Mouse (Mus musculus): ENCODE measurements around the gene Plpp7.
A peak's percentile ranks its signal among the peaks of the same experiment; 100 is the strongest.

The Plpp7 gene

DNA sequence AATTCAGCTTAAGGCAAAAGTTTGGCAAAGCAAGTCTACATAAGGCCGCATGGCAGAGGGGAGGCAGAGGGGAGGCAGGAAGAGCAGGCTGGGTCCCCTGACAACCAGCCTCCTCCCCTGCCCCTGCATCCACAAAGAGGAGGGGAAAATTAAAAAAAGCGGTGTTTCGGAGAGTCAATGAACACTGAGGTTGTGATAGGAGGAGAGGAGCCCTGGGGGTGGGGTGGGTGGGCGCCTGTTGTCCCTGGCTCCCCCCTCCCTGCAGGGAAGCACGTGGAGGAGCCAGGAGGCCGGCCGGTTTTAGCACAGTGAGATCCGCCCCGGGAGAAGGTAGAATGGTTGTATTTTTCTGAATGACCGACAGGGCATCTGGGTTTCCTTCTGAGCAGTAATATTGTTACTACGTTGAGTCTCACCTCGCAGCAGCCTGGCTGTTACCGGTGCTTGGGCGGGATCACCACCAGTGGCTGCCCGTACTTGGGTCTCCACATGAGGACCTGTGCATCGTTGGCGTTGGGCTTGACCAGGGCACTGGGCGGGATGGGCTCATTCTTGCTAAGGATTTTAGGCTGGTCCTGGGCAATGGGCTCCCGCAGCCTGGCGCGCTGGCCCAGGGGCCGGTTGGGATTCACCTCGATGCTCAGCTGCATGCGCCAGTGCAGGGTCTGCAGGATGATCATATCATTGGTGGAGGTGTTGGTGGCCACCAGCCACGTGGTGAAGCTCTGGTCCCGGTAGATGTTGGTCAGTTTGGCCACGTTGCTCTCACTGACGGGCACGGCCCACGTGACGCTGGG, 26.3 kb upstream of the Plpp7 start:
- DNase-seq (ENCODE audit: low spot score in 2 of 2): no peak

DNA sequence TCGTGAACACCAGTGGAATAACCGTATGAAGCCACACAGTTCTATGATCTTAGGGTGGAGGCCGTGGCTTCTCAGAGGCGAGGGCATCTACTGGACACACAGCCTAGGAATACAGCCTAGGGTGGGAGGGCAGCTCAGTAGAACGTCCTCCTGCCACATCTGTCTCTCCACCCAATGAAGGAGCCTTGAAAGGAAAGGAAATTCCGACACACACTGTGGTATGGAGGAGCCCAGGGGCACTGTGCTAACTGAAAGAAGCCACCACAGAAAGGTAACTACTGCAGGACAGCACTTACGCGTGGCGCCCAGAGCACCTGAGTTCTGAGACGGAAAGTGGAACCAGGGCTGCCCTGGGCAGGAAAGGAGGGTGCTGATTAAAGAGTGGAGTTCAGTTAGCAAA, 24.6 kb upstream of the Plpp7 start:
- no peak for DNase-seq (ENCODE audit: low spot score in 2 of 2)

DNA sequence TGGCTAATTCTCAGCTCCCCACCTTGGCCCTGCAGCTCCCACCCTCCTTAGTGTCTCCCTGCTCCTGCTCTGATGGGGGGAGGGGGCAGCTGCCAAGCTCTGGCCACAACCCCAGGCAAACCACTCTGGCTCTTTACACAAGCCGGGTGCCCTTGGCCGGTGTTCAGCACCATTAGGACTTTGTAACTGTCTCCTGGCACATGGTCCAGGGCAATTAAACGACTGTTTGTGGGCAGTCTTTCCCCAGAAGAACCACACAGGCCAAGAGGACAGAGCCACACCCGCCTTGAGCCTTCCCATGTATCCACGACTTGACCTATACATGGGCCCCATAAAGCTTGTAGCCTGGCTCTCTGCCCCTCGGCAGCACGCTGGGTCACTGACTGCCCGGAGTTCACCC, 20.9 kb upstream of the Plpp7 start:
- no peak for DNase-seq (ENCODE audit: low spot score in 2 of 2)

DNA sequence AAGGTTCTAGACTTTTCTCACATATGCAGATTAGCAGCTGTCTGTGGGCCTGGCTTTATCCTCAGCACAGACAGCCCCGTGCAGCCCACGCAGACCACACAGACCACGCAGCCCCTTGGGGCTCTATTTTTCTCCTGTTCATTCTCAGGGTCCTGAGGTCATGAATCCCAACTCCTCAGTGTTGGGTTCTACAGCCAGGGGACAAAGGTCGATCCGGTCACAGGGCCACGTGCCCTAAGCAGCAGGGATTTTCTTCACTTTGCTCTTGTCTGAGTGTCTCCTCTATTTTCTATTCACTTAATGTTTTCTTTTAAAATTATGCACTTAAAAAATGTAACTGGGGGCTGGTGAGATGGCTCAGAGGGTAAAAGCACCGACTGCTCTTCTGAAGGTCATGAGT, 20.0 kb upstream of the Plpp7 start:
- DNase-seq (ENCODE audit: low spot score in 2 of 2): no peak

DNA sequence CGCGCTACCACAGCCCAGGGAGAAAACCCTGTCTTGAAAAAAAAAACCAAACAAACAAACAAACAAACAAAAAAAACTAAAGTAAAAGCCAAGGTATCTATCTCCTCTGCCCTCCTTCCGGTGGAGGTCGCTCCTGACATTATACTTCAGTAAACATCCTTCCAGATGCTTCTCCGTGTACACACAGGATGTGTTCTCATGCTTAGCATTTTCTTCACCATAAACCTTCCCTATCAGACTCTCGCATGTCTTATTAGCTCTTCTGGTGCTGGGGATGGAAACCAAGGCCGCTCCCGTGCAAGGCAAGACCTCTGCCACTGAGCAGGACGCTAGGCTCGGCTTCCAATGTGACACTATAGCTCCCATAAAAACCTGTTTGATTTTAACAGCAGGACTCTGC, 17.6 kb upstream of the Plpp7 start:
- DNase-seq (ENCODE audit: low spot score in 2 of 2): no peak

DNA sequence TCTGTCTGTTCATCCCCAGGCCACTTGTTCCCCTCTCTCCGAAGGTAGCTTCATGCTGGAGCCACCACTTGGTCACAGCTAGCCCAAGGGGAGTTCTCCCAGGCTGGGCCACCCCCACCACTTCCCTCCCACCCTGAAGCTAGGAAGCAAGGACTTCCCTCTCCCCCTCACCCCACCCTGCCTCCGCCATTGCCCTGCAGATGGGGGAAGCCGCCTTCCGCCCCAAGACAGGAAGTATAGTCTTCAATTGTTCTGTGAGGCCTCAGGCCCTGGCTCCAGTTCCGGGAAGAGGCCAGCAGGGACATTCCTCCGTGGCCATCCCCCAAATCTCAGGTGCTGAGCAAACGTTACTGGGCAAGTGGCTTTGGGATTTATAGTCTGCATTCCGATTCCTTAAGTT, 16.8 kb upstream of the Plpp7 start:
- DNase-seq (ENCODE audit: low spot score in 2 of 2): peak; percentile 73 to 75

DNA sequence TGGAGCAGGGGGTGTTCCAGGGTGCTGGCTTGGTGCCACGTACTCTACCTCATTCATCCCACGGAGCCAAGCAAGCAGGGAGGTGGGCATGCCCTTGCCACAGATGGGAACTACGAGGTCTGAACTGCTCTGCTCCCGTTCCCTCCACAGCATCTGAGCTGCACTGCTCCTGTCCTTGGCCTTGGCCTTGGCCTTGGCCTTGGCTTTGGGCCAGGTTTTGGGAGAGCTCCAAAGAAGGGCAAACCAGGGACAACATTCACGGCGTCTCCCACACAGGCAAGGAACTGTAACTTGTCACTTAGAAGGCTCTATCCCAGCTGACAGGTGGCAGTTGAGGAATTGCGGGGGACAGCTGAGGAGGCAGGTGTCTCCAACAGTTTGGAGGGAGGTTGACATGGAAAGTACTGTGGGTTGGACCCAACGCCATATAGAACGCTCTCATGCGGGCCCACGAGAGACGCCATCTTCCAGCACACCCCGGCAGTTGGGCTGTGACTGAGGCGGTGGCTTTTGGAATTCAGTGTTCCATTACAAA, 16.1 kb upstream of the Plpp7 start:
- DNase-seq (ENCODE audit: low spot score in 2 of 2): no peak

DNA sequence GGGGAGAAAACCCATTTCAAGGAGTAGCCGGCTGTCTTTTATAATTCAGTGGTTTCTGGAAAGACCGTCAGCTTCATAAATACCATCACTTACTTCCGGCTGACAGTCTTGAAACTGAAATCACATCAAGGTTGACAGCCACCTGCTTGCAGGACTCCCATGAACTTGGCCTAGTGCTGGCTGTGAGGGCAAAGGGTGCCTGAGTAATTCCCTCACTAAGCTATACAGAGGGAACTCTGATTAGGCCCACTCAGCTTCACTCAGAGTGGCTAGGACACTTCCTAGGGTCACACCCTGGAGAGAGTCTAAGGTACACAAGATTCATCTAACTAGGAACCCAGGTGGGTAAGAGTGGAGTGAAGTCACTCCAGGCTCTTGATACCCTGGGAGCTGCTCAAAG, 14.6 kb upstream of the Plpp7 start:
- DNase-seq (ENCODE audit: low spot score in 2 of 2): peak in 1 of 2 experiments; percentile 24

DNA sequence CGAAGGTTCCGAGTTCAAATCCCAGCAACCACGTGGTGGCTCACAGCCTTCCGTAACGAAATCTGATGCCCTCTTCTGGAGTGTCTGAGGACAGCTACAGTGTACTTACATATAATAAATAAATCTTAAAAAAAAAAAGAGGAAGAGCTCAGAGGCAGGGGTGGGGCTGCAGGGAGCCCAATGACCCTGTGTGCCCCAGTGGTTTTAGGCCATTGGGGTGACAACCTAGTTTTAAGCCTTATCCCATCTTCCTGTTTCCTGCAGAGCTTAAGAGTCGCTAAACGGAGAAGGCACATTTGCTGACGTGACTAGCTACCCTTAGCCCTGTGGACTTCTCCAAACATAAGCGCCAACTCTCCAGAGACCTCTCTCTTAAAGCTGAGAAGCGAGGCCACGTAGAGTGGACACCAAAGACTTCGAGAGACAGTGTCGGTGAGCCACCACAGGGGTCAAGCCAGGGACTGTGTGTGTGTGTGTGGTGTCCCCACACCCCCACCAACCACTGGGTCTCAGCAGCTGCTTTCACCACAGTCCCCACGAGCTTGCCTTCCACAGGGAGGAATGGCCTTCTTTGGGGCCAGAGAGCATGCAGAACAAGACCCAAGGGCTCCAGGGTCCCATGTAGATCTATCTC, 13.9 kb upstream of the Plpp7 start:
- peak; percentile 54 to 66 for DNase-seq (ENCODE audit: low spot score in 2 of 2)

DNA sequence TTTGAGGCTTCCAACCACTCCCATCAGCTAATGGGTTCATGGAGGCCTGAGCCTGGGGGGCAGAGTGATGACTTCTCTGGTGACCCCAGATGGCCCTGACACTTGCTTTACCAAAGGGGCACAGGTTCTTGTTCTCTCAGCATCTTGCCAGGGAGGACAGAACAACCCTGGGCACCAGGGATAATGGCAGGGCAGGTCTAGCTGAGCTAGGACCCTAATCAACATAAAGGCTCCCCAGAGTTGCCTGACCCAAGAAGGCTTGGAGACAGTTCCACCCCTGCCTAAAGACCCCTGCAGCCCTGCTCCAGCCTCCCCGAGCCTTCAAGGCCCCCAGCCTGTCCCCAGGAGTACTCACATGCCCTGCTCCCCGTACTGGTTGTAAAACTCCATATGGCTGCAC, 13.1 kb upstream of the Plpp7 start:
- DNase-seq (ENCODE audit: low spot score in 2 of 2): no peak

DNA sequence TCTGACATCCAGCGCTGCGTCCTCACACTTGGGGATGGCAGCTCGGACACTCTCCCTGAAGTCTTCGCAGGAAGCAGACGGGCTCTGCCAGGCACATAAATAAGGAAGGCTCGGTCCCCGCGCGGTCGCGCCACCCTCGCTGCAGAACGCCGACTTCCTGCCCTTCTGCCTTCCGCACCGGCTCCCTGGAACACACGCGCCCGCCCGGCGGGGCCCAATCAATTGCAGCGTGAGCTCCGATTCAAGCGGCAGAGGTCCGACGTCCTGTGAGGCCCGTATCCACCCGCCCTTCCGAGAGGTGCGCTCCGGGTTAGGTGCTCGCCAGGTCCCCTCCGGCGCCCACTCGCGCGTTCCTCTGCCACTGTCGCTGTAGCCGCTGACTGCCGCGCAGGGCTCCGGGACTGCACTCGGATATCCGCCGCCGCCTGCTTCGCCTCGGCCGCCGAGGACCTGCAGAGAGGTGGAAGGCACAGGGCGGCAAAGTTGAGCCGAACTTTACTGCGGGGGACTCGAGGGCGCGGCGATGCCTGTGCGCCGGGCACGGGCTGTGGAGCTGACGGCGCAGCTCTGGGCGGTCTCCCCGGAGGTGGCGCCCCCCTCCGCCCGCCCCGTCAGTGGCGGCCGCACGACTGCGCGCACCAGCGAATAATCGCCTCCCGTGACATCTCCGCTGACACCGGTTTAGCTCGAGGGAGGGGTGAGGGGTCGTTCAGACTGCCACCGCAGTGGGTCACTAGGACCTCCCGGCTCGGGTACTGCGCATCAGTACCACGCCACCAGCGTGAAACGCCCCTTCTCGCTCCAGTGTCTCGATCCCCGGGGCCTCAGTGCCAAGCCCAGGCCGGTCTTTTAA, 11.9 kb upstream of the Plpp7 start:
- peak; percentile 76 to 77 for DNase-seq (ENCODE audit: low spot score in 2 of 2)

DNA sequence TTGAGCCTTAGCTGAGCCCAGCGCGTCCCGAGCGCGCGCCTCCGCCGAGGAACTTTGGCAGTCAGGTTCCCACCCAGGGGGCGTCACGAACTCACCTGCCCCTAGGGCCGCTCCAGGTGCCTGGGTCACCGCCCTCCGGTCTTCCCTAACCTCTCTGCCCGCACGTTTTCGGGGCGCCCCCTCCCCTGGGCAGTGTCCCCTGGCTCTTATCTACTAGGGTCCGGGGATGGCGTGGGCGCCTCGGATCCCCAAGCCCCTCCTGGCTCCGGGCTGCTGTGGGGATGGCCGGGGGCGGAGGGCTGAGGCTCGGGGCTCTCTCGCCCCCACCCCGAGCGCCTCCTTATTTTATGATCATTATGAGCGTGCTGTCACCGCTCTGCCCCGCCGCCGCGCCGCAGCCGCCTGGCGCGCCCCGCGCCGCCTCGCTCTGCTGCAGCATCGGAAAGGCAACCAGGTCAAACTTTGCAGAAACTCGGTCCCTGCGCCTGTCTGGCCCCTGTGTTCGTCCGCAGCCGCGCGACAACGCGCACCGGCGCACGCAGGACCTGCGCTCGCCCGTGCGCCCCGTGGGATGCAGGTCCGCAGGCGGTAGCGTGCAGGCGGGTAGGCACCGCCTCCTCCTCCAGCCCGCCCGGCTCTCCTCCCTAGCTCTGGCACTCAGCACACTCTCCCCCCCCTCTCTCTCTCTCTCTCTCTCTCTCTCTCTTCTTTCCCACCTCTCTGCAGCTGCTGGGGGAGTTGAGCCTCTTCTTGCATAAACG, 11.0 kb upstream of the Plpp7 start, which contains the start of gene Fam78a:
Fam78a (minus strand) TSS at position 747 of the 761 bp plus-strand sequence.
- DNase-seq (ENCODE audit: low spot score in 2 of 2): peak; percentile 61 to 62

DNA sequence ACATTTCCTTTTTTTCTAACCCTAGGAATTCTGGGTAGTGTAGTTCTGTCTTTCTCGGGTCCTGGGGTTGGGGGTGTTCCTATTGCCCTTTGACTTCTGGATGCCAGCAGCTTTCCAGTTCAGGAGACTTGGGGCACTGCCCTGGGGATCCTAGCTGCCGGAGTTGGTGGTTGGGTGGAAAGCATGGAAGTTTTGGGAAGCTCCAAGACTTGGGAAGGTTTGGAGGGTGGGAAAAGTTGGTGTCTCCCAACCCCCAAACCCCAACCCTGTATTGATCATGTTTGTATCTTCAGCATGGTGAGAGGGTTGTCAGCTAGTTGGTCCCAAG, 10.5 kb upstream of the Plpp7 start:
- DNase-seq (ENCODE audit: low spot score in 2 of 2): no peak

DNA sequence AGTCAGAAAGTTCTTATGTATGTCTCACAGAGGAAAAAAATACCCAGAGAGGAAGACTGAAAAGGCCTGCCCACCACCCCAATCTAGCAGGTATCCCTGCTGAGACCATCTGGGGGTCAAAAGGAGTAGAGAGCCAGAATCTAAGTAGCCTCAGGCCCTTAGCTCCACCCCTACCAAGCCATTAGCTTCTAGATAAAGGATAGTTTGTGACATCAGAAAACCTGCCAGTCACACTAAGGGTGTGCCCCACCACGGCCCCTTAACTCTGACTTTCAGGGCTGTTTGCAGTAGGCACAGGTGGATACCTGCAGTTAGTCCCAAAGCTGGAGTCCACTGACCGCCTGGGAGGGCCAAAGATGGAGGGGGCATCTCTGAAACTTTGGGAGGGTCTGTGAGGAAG, 10.1 kb upstream of the Plpp7 start:
- peak; percentile 37 to 66 for DNase-seq (ENCODE audit: low spot score in 2 of 2)

DNA sequence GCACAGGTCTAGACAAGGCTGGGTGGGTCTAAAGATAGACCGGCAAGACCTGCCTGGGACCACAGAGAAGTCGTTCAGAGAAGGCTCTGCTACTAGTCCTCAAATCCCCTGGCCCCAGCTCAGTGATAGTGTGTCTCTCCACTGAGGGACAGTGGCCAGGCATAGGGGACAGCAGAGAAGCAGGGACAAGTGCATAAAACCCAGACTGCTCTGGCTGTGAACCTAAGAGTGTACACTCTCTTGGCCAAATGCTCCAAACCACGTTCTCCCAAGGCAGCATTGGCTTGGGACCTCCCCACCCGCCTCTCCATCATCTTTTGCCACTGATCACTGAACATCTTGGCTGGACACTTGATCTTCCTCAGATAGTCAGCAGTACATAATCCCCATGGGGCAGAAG, 7.7 kb upstream of the Plpp7 start:
- DNase-seq (ENCODE audit: low spot score in 2 of 2): no peak

DNA sequence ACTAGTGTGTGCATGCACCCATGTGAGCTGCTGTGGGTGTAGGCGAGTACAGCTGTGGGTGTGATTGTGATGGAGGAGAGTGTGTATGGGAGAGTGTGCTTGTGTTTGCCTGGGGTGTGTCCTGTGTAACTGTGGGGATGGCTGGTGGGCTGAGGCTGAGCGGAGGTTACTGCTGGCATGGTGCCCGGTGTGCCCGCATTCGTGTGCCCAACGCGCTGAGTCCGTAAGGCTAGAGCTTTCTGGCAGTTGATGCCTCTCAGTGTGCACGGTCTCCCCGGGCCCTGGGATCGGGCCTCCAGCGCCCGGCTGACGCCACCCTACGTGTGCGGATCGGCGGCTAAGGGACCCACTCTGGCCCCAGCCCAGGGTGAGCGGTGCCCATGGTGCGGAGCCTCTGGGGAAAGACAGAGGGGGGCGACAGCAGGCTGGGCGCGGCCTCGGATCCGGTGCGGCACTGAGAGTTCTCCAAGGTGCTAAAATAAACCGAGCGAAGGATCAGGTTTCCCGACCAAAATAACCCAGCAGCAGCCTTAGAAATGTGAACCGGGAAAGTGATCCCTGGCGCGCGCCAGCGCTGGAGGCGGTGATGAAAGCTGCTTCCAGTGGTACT, 6.9 kb upstream of the Plpp7 start:
- no peak for DNase-seq (ENCODE audit: low spot score in 2 of 2)

DNA sequence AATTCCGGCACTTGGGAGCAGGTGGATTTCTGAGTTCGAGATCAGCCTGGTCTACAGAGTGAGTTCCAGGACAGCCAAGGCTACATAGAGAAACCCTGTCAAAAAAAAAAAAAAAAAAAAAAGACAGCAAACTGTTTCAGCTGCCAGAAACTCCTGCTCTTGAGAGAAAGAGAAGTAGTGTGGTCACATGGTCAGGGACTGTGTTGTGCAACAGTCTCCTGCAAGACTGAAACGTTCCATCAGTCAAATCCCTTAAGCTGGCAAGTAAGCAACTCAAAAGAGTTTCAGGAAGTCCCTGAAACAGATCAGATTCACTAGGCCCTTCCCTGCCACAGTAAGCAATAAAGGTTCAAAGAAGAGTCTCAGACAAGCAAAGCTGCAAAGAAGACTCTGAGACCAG, 5.7 kb upstream of the Plpp7 start:
- DNase-seq (ENCODE audit: low spot score in 2 of 2): no peak

DNA sequence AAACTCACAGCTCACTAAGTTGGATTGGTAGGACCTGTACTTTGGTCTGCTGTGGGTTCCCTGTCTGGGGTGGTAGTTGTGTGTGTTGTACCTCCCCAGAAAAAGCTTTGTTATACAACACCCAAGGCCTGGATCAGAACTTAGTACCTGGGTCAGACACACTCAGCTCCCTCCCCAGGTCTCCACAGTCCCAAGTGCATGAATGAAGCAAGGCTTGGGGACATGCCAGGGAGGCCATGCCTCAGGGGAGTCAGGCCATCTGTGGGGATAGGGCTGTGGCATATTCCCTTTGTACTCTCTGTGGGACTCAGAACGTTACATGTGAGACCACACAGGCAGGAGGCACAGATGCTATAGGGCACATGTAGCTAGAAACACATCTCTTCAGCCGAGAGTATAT, 5.2 kb upstream of the Plpp7 start:
- no peak for DNase-seq (ENCODE audit: low spot score in 2 of 2)

DNA sequence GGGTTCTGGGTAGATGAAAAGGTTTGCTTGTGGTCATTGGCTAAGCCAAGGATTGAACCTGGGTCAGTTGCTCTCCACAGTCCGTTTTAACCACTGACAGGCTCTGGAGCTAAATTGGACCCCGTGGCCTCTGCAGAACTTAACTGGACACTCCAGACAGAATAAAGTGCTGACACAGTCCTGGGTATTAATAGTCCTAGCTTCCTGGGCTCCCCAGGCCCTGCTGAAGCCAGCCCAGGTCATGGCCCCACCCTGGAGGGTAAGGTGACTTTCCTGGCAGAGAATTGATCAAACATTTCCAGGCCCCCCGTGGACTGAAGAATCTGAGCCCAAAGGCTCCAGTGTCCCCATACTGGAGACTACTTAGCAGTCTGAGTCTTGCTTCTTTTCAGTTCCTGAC, 3.4 kb upstream of the Plpp7 start:
- DNase-seq (ENCODE audit: low spot score in 2 of 2): no peak

DNA sequence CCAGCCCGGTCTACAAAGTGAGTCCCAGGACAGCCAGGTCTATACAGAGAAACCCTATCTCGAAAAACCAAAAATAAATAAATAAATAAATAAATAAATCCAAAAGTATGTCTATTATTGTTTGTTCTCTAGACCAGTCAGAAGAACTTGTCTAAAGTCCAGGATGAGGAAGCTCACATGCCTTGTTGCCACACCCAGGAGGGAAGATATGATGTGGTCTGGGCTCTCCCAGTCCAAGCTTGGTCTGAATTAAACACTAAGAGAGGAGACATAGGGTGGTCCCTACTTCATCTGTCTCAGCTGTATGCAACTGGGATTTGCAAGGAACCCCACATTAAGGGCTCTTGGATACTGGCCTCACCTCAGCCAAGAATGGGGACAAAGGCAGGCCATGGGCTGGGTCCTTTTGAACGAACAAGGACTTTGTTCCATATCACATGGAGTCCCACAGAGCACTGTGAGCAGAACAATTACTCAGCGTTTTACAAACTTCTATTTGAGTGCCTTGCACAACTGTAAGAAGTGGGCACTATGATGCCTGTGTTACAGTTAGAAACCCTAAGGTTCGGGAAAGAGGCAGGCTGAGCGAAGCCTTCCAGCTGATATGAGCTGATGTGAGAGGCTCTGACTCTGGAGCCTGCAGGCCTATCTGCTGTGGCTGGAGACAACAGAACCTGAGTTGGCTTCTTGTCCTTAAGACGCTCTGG, 1.2 kb upstream of the Plpp7 start:
- DNase-seq (ENCODE audit: low spot score in 2 of 2): no peak

DNA sequence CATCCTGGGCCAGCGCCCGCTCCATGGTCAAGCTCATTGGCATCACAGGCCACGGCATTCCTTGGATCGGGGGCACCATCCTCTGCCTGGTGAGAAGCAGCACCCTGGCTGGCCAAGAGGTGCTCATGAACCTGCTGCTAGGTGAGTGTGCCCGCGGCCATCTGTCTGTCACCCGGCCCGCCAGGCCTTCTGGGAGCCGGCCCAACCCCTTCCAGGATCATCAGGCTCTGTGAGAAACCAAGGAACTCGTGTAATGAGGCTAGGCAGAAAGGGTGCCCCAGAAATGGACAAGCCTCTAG, 743 bp downstream of the Plpp7 start:
- no peak for DNase-seq (ENCODE audit: low spot score in 2 of 2)

Measured in spleen, postnatal 36 days (tissue).